Mouse (Mus musculus): ENCODE measurements around the gene Rmdn3. TPM values are rescaled to one million over a fixed set of nuclear protein-coding genes. Genes with fewer than 3 reads are reported as not detected.

The Rmdn3 gene
- polyA plus RNA-seq, 1 experiment from 2014 or later: 55.3 TPM

Other genes starting within 250 kb of the Rmdn3 start
- 5.2 and 5.4 TPM in 2 replicates for gene Chst14, start 230.5 kb downstream of the Rmdn3 start, polyA plus RNA-seq (2015; fragmentation: Nextera tagmentation; extraction: Ambion mirVana)
- gene Ccdc32, start 127.6 kb downstream of the Rmdn3 start, polyA plus RNA-seq (2015; fragmentation: Nextera tagmentation; extraction: Ambion mirVana): 16.0 and 19.3 TPM in 2 replicates
- 4.5 and 4.8 TPM in 2 replicates for gene Rpusd2, start 122.2 kb downstream of the Rmdn3 start, polyA plus RNA-seq (2015; fragmentation: Nextera tagmentation; extraction: Ambion mirVana)
- 70.0 and 87.7 TPM in 2 replicates for gene Knl1, start 109.9 kb downstream of the Rmdn3 start, polyA plus RNA-seq (2015; fragmentation: Nextera tagmentation; extraction: Ambion mirVana)
- 38.4 and 45.1 TPM in 2 replicates for gene Rad51, start 44.2 kb downstream of the Rmdn3 start, polyA plus RNA-seq (2015; fragmentation: Nextera tagmentation; extraction: Ambion mirVana)
- 39.4 and 47.1 TPM in 2 replicates for gene Gchfr, start 10.7 kb upstream of the Rmdn3 start, polyA plus RNA-seq (2015; fragmentation: Nextera tagmentation; extraction: Ambion mirVana)
- gene Gm14137, start 17.5 kb upstream of the Rmdn3 start, polyA plus RNA-seq (2015; fragmentation: Nextera tagmentation; extraction: Ambion mirVana): 0.12 and 0.14 TPM in 2 replicates
- gene Zfyve19, start 51.6 kb upstream of the Rmdn3 start, polyA plus RNA-seq (2015; fragmentation: Nextera tagmentation; extraction: Ambion mirVana): 20.0 and 27.2 TPM in 2 replicates
- 9.9 and 11.4 TPM in 2 replicates for gene Dnajc17, start 51.8 kb upstream of the Rmdn3 start, polyA plus RNA-seq (2015; fragmentation: Nextera tagmentation; extraction: Ambion mirVana)
- not detected in 2 replicates for gene Ppp1r14d, start 72.9 kb upstream of the Rmdn3 start, polyA plus RNA-seq (2015; fragmentation: Nextera tagmentation; extraction: Ambion mirVana)
- gene Spint1, start 80.3 kb upstream of the Rmdn3 start, polyA plus RNA-seq (2015; fragmentation: Nextera tagmentation; extraction: Ambion mirVana): 0.09 and 0.36 TPM in 2 replicates
- gene Rhov, start 114.2 kb upstream of the Rmdn3 start, polyA plus RNA-seq (2015; fragmentation: Nextera tagmentation; extraction: Ambion mirVana): 0.08 and 0.16 TPM in 2 replicates
- 6.5 and 6.6 TPM in 2 replicates for gene Vps18, start 131.7 kb upstream of the Rmdn3 start, polyA plus RNA-seq (2015; fragmentation: Nextera tagmentation; extraction: Ambion mirVana)
- gene Dll4, start 168.8 kb upstream of the Rmdn3 start, polyA plus RNA-seq (2015; fragmentation: Nextera tagmentation; extraction: Ambion mirVana): 1.7 and 1.9 TPM in 2 replicates
- 1.0 and 2.0 TPM in 2 replicates for gene Chac1, start 194.2 kb upstream of the Rmdn3 start, polyA plus RNA-seq (2015; fragmentation: Nextera tagmentation; extraction: Ambion mirVana)